Mouse (Mus musculus) ES-CJ7 (cell line): ENCODE measurements around the gene Tagln.

ENCODE experiments used
- DNase-seq: peaks from one replicate; pipeline ENCODE4 v3.0.0; 2011; ENCODE audit warnings: low read depth, low spot score

Gene Tagln

GRCm38 (mm10) chr9:45907078-45907428 lies 28.8 kb downstream of the Tagln start:
- DNase-seq: no peak

DNA sequence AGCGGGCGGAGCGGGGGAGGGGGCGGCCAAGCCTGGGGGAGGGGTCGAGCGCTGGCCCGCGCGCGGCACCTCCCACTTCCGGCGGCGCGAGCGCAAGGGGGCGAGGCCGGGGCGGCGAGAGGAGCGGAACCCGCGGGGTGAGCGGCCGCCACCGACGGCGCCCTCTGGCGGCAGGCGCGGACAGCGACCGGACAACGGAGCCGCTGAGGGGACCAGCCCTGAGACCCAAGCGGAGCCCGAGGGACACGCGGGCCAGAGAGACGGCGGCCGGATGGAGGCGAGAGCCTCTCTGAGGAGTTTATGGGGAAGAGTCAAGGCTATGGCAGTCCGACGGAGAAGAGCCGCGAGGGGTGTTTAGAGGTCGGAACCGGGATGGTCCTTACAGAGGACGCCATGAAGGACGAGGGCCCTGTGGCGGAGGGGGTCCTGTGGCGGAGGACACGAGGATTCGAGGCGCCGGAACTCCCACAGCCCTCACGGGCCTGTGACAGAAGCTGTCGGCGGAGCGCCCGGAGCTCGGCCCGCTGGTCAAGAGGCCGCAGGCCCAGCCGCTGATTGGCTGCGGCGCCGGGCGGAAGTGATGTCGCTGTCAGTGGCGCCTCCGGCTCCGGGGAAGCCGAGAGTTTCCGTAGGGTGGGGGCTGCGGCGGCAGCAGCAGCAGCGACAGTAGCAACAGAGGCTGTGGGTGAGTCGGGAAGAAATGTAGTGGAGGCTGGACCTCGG lies 29.3 kb downstream of the Tagln start, which contains the start of the genes Pcsk7 and Rnf214:
Pcsk7 (plus strand) TSS at position 143 of the 723 bp plus-strand sequence.
Rnf214 (minus strand) TSS at position 557 of the 723 bp plus-strand sequence.
- DNase-seq: peak; percentile 77

DNA sequence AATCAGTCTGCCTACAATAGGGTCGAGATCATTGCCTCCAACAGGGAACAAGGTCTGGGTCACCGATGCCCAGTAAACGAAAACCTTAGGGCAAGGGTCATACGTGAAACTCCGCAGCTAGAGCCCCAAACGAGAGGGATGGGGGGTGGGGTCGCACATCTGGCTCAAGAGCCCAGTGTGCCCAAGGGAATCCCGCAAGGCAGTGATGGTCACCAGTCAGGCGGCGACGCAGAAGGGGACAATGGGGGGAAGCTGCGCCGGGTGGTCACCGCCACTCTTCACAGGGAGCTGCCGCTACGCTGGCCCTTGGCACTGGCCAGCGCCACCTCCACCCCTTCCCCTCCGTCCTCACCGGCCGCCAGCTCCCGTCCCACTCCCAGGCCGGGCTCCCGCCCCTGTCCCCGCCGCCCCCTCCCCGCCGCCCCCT lies 30.0 kb downstream of the Tagln start:
- peak; percentile 31 for DNase-seq

DNA sequence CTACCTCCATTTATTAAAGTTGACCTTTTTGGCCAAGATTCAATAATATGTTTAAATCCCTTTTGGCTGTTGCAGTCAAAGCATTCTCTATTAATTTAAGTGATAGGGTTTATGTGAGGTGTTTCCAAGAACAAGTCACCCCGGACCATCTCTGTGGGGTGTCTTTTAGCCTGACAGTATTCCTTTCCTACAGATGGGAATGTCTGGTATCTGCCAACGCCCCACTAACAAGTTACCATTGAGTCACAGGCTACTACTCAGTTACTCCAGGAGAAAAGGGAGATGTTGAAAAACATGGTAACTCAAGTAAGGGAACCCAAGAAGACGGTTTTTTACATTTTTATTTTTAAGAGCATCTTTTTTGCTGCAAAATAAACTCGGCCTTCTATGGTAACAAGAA lies 30.7 kb downstream of the Tagln start:
- peak; percentile 25 for DNase-seq

- no peak for DNase-seq
Measured at GRCm38 (mm10) chr9:45893681-45894080, 42.2 kb downstream of the Tagln start.
